Mouse (Mus musculus): ENCODE data around the gene Hmgcs1. TPM values are rescaled to one million over a fixed set of nuclear protein-coding genes. Genes with fewer than 3 reads are reported as not detected.
"Not testable (repeated sequence)": the region's sequence is repeated elsewhere in the genome, so short reads cannot be mapped to it uniquely, and the experiment has no call there.

Hmgcs1 gene
- total and polyA plus RNA-seq, 2 experiments from 2014 or later = 230 to 376 TPM

GRCm38 (mm10) chr13:119681161-119681560, 9.0 kb upstream of the Hmgcs1 start:
- WGBS = 76% methylated on average over 3 of the region's 3 CpGs
- ATAC-seq = no peak
- no peak overlapping the region for H3K9ac ChIP-seq (replicated peaks; ENCODE audit: low read length)
- no peaks in the 10 kb centered on the region for H3K36me3 ChIP-seq (ENCODE audit: insufficient read depth, low read length)
- H3K4me2 ChIP-seq (ENCODE audit: low read depth, low read length) = no peak overlapping the region
- H3K4me3 ChIP-seq (ENCODE audit: low read length) = no peak overlapping the region
- no peak for DNase-seq (ENCODE audit: low spot score)
- H3K4me1 ChIP-seq (ENCODE audit: insufficient read depth, low read length) = no peaks in the 10 kb centered on the region
- H3K9me3 ChIP-seq (ENCODE audit: low read length) = no peaks in the 10 kb centered on the region
- no peak overlapping the region for H3K27ac ChIP-seq
- H3K27me3 ChIP-seq (ENCODE audit: insufficient read depth, low read length) = no peaks in the 10 kb centered on the region
- TF ChIP-seq CTCF (IDR thresholded peaks at IDR 0.05; ENCODE audit: low read depth) = no peak

- no peaks in the 10 kb centered on the region for H3K27me3 ChIP-seq (ENCODE audit: insufficient read depth, low read length)
- no peaks in the 10 kb centered on the region for H3K9me3 ChIP-seq (ENCODE audit: low read length)
- ATAC-seq (no peak), DNase-seq (ENCODE audit: low spot score) (no peak)
- WGBS = 78% methylated on average over 11 of the region's 11 CpGs
- H3K4me1 ChIP-seq (ENCODE audit: insufficient read depth, low read length) = no peaks in the 10 kb centered on the region
- TF ChIP-seq CTCF (IDR thresholded peaks at IDR 0.05; ENCODE audit: low read depth) = no peak
- H3K27ac ChIP-seq = no peak overlapping the region
- no peaks in the 10 kb centered on the region for H3K36me3 ChIP-seq (ENCODE audit: insufficient read depth, low read length)
- no peak overlapping the region for H3K4me2 ChIP-seq (ENCODE audit: low read depth, low read length)
- H3K4me3 ChIP-seq (ENCODE audit: low read length) = no peak overlapping the region
- H3K9ac ChIP-seq (replicated peaks; ENCODE audit: low read length) = no peak overlapping the region
These were observed 5.6 kb upstream of the Hmgcs1 start for GRCm38 (mm10) chr13:119684416-119685177.

- no peak for TF ChIP-seq CTCF (IDR thresholded peaks at IDR 0.05; ENCODE audit: low read depth)
- 3% methylated on average over 5 of the region's 5 CpGs for WGBS
These were observed 505 bp upstream of the Hmgcs1 start for GRCm38 (mm10) chr13:119689709-119690038.

GRCm38 (mm10) chr13:119690876-119691620, 869 bp downstream of the Hmgcs1 start:
- no peak for TF ChIP-seq CTCF (IDR thresholded peaks at IDR 0.05; ENCODE audit: low read depth)
- ATAC-seq (no peak), DNase-seq (ENCODE audit: low spot score) (peak; percentile 39)
- Histone ChIP-seq H3K9ac (replicated peaks; ENCODE audit: low read length) (peak overlapping the region; percentile 92), H3K27me3 (ENCODE audit: insufficient read depth, low read length) (no peaks in the 10 kb centered on the region), H3K4me3 (ENCODE audit: low read length) (peak overlapping the region; percentile 99), H3K27ac (peak overlapping the region; percentile 96), H3K4me1 (ENCODE audit: insufficient read depth, low read length) (peaks cover 18% of the 10 kb centered on the region; the same call in 1 of the 2 replicates), H3K9me3 (ENCODE audit: low read length) (no peaks in the 10 kb centered on the region), H3K4me2 (ENCODE audit: low read depth, low read length) (peak overlapping the region; percentile 78), H3K36me3 (ENCODE audit: insufficient read depth, low read length) (no peaks in the 10 kb centered on the region)
- under 1% methylated on average over 7 of the region's 7 CpGs for WGBS

More at GRCm38 (mm10) chr13:119689709-119690038, 505 bp upstream of the Hmgcs1 start:
- ATAC-seq (no peak), DNase-seq (ENCODE audit: low spot score) (no peak)
- Histone ChIP-seq H3K4me2 (ENCODE audit: low read depth, low read length) (peak overlapping the region; percentile 56), H3K27me3 (ENCODE audit: insufficient read depth, low read length) (no peaks in the 10 kb centered on the region), H3K4me3 (ENCODE audit: low read length) (peak overlapping the region; percentile 99), H3K4me1 (ENCODE audit: insufficient read depth, low read length) (peaks cover 14% of the 10 kb centered on the region; the same call in 1 of the 2 replicates), H3K9ac (replicated peaks; ENCODE audit: low read length) (no peak overlapping the region), H3K9me3 (ENCODE audit: low read length) (no peaks in the 10 kb centered on the region), H3K27ac (peak overlapping the region; percentile 59), H3K36me3 (ENCODE audit: insufficient read depth, low read length) (no peaks in the 10 kb centered on the region)

- not testable (repeated sequence) for H3K27me3 ChIP-seq (ENCODE audit: insufficient read depth, low read length); DNase-seq (ENCODE audit: low spot score); H3K9me3 ChIP-seq (ENCODE audit: low read length); ATAC-seq; H3K36me3 ChIP-seq (ENCODE audit: insufficient read depth, low read length); H3K27ac ChIP-seq
- 56% methylated on average over 3 of the region's 3 CpGs for WGBS
- H3K4me3 ChIP-seq (ENCODE audit: low read length) = peak overlapping the region; percentile 99
- H3K4me1 ChIP-seq (ENCODE audit: insufficient read depth, low read length) = peaks cover 18% of the 10 kb centered on the region; the same call in 1 of the 2 replicates
- H3K9ac ChIP-seq (replicated peaks; ENCODE audit: low read length) = peak overlapping the region; percentile 92; the same call in 1 of the 2 replicates
- peak overlapping the region; percentile 78 for H3K4me2 ChIP-seq (ENCODE audit: low read depth, low read length)
These were observed 1.8 kb downstream of the Hmgcs1 start for GRCm38 (mm10) chr13:119691958-119692357.

- H3K4me1 ChIP-seq (ENCODE audit: insufficient read depth, low read length) = peaks cover 18% of the 10 kb centered on the region; the same call in 1 of the 2 replicates
- H3K9ac ChIP-seq (replicated peaks; ENCODE audit: low read length) = no peak overlapping the region
- H3K36me3 ChIP-seq (ENCODE audit: insufficient read depth, low read length) = peaks cover 10% of the 10 kb centered on the region; the same call in 1 of the 2 replicates
- TF ChIP-seq CTCF (IDR thresholded peaks at IDR 0.05; ENCODE audit: low read depth) = no peak
- WGBS = 65% methylated on average over 4 of the region's 4 CpGs
- H3K9me3 ChIP-seq (ENCODE audit: low read length) = no peaks in the 10 kb centered on the region
- H3K27me3 ChIP-seq (ENCODE audit: insufficient read depth, low read length) = no peaks in the 10 kb centered on the region
- no peak for ATAC-seq
- H3K4me3 ChIP-seq (ENCODE audit: low read length) = no peak overlapping the region
- DNase-seq (ENCODE audit: low spot score) = no peak
- H3K27ac ChIP-seq = no peak overlapping the region
- H3K4me2 ChIP-seq (ENCODE audit: low read depth, low read length) = peak overlapping the region; percentile 36; the same call in 1 of the 2 replicates
These were observed 5.5 kb downstream of the Hmgcs1 start for GRCm38 (mm10) chr13:119695676-119696075.

Measured in hindbrain, postnatal 0 days (tissue).